Comparison of ENCODE assay signal across 8 mouse cellular contexts in the genomic region with DNA sequence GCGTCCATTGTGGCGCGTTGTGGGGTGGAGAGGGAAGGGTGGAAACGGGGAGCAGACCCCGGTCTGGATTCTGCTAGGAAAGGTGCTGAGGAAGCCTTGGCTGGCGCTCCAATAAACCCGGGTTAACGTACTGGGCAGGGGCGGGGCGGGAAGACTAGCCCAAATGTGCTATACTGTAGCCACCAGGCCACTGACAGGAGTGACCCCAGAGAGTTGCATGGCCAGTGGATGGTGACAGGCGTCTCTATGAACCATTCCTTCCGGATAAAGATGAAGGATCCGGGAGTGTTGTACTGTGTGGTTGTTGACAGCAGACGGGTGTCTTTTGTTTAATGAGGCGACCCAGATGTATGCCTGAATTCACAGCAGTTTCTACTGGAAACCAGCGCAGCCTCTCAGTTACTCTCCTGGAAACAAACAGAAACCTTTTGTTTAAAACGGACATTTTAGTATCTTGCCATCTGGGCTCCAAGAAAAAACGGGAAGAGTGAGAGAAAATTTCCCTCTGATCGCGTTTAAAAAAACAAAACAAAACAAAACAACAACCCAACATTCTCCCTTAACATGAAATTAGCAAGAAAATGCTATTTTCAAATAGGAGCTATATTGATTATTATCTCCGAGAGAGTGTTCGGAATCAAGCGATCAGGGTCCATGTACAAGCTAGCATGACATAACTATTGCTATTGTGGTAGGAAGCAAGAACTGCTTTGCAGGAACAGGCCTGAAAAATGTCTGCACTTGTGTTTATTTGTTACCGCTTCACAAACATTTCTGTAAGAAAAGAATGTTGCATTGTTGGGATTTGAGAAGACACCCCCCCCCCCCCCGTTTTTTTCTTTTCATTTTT. TPM values are rescaled to one million over a fixed set of nuclear protein-coding genes. Genes with fewer than 3 reads are reported as not detected.
DNase-seq lines count a peak whose midpoint lies in the region; ATAC-seq lines count a peak whose summit lies in the region.

No protein-coding gene starts in this region.

- peak overlapping the region; percentile 66 for H3K4me2 ChIP-seq in embryonic facial prominence, embryonic 13.5 days
- H3K4me2 ChIP-seq in intestine, embryonic 14.5 days (ENCODE audit: low read length), result peak overlapping the region; percentile 62

- H3K27ac ChIP-seq in embryonic facial prominence, embryonic 13.5 days, result peak overlapping the region; percentile 98
- H3K27ac ChIP-seq in intestine, embryonic 14.5 days (ENCODE audit: low read depth), result peak overlapping the region; percentile 99

- no peaks in the 10 kb centered on the region for H3K36me3 ChIP-seq in embryonic facial prominence, embryonic 13.5 days
- H3K36me3 ChIP-seq in intestine, embryonic 14.5 days (ENCODE audit: control insufficient read depth, insufficient read depth, low read length), result no peaks in the 10 kb centered on the region

- peaks cover 40% of the 10 kb centered on the region for H3K4me1 ChIP-seq in embryonic facial prominence, embryonic 13.5 days
- peaks cover 47% of the 10 kb centered on the region for H3K4me1 ChIP-seq in intestine, embryonic 14.5 days (replicated peaks; ENCODE audit: control insufficient read depth, insufficient read depth, low read length)

- no peak for ATAC-seq in embryonic facial prominence, embryonic 13.5 days (ENCODE audit: insufficient number of reproducible peaks, insufficient read depth, low FRiP score, low TSS enrichment, low read depth)
- ATAC-seq in intestine, embryonic 14.5 days (replicated peaks; ENCODE audit: low FRiP score, low TSS enrichment, low read depth), result no peak; the same call in none of the 2 replicates
- no peak for ATAC-seq in monocyte, adult 5-6 weeks (replicated peaks; ENCODE audit: insufficient number of reproducible peaks, low FRiP score, low TSS enrichment, poor library complexity, severe bottlenecking)

- peak overlapping the region; percentile 98 for H3K9ac ChIP-seq in embryonic facial prominence, embryonic 13.5 days
- H3K9ac ChIP-seq in intestine, embryonic 14.5 days (ENCODE audit: low read length), result peak overlapping the region; percentile 98

- H3K4me3 ChIP-seq in embryonic facial prominence, embryonic 13.5 days, result peak overlapping the region; percentile 92
- peak overlapping the region; percentile 89 for H3K4me3 ChIP-seq in intestine, embryonic 14.5 days (ENCODE audit: low read depth, low read length)

- H3K27me3 ChIP-seq in embryonic facial prominence, embryonic 13.5 days, result no peaks in the 10 kb centered on the region
- no peaks in the 10 kb centered on the region for H3K27me3 ChIP-seq in intestine, embryonic 14.5 days (replicated peaks; ENCODE audit: control insufficient read depth, insufficient read depth, low read length)

- no peaks in the 10 kb centered on the region for H3K9me3 ChIP-seq in embryonic facial prominence, embryonic 13.5 days
- no peaks in the 10 kb centered on the region for H3K9me3 ChIP-seq in intestine, embryonic 14.5 days (ENCODE audit: control insufficient read depth, low read length)

- intact Hi-C loops in left cerebral cortex, postnatal 4 days (cut with DNase I), result loop anchor here (10.0 kb wide), 1 partner anchor 191 kb away; no protein-coding TSS in a partner anchor
- intact Hi-C loops in left cerebral cortex, postnatal 10 days (cut with DNase I), result loop anchor here (5.0 to 10.0 kb wide), 3 partner anchors 72 to 463 kb away; no protein-coding TSS in a partner anchor

- WGBS in embryonic facial prominence, embryonic 13.5 days, result 8% methylated on average over 25 of the region's 25 CpGs
- 7% methylated on average over 25 of the region's 25 CpGs for WGBS in intestine, embryonic 14.5 days

- peak; percentile 59 for DNase-seq in left cerebral cortex, postnatal 4 days
- no peak for DNase-seq in left cerebral cortex, postnatal 10 days (ENCODE audit: extremely low spot score in 1 of 2, low spot score in 2 of 2)
- peak; percentile 73 for DNase-seq in intestine, embryonic 14.5 days (ENCODE audit: low spot score)
- peak; percentile 50 for DNase-seq in lung, postnatal 36 days
- no peak for DNase-seq in urinary bladder, postnatal 10 days (ENCODE audit: low spot score)
- no peak for DNase-seq in embryo, embryonic 11 days

RNA-seq across cellular contexts. Expression of gene Gnaq, which starts 1.3 kb away (rescaled TPM):
- total RNA-seq in left cerebral cortex, postnatal 4 days (2021), result 100 to 1,000 TPM; 236 to 246 TPM
- total RNA-seq in left cerebral cortex, postnatal 10 days (2021), result 100 to 1,000 TPM; 197 to 209 TPM
- polyA plus RNA-seq in embryonic facial prominence, embryonic 13.5 days (2015; fragmentation: Nextera tagmentation; extraction: Ambion mirVana), result 29.9 and 34.6 TPM in 2 replicates
- 18.4 and 18.8 TPM in 2 replicates for polyA plus RNA-seq in intestine, embryonic 14.5 days (2014; fragmentation: Nextera tagmentation; extraction: Ambion mirVana)
- 11.8 to 16.7 TPM (median 14.8 TPM) in 3 replicates for total RNA-seq in monocyte, adult 5-6 weeks (2017)

Comparison
In these comparisons a context has a peak if more than half of its experiments do, and no peak if none do; other contexts are left out.
1. DNase-seq: peak in left cerebral cortex, postnatal 4 days (single experiment), intestine, embryonic 14.5 days (single experiment) and lung, postnatal 36 days (single experiment); none in left cerebral cortex, postnatal 10 days (0 of 2), urinary bladder, postnatal 10 days (single experiment) and embryo, embryonic 11 days (single experiment).
2. RNA of gene Gnaq, which starts 1.3 kb away (total RNA-seq): 236 to 246 TPM in left cerebral cortex, postnatal 4 days and 197 to 209 TPM in left cerebral cortex, postnatal 10 days; 11.8 to 16.7 TPM in monocyte, adult 5-6 weeks; every median in the first group is over 10 times any median in the second.